Mouse (Mus musculus) heart, embryonic 14.5 days (tissue): ENCODE measurements at regions not wholly inside any gene's neighbourhood (a gene's known extent, or its start where the extent isn't known, plus 50 kb on each side); places are given as distances from the start of the nearest gene placed in this dataset.

Experiments
- ATAC-seq: fragments of 200-750 bp; cut with Nextera tagmentation; 2 replicates; pipeline ENCODE4 v1.8.0; 2017; ENCODE audit warnings: low read depth, moderate TSS enrichment; ENCODE audit not compliant: insufficient number of reproducible peaks, insufficient read depth, low FRiP score
- H3K27ac ChIP-seq, 2 experiments: fragments of 200-500 bp in 1 of 2; fragments of 300-500 bp in 1 of 2; sonication (generic) in 1 of 2; replicated peaks in 1 of 2; 2 replicates each; pipeline ENCODE4 v1.5.1; 2012 to 2014; ENCODE audit warnings: low read depth in 2 of 2, low read length in 2 of 2, control low read depth in 1 of 2, mild to moderate bottlenecking in 1 of 2, mixed read lengths in 1 of 2; ENCODE audit not compliant: control insufficient read depth in 1 of 2, insufficient read depth in 1 of 2
- H3K27me3 ChIP-seq: fragments of 300-500 bp; sonication (generic); 2 replicates; pipeline ENCODE4 v1.6.1; 2014; ENCODE audit warnings: mild to moderate bottlenecking, low read length, control low read depth; ENCODE audit not compliant: control insufficient read depth, insufficient read depth
- H3K36me3 ChIP-seq: fragments of 300-500 bp; sonication (generic); 2 replicates; pipeline ENCODE4 v1.6.1; 2014; ENCODE audit warnings: mild to moderate bottlenecking, control low read depth, low read length, mixed read lengths; ENCODE audit not compliant: control insufficient read depth, insufficient read depth
- H3K4me1 ChIP-seq, 2 experiments: fragments of 200-500 bp in 1 of 2; fragments of 300-500 bp in 1 of 2; sonication (generic) in 1 of 2; 2 replicates each; pipeline ENCODE4 v1.6.1; 2012 to 2014; ENCODE audit warnings: low read length in 2 of 2, control low read depth in 1 of 2, mixed read lengths in 1 of 2; ENCODE audit not compliant: control insufficient read depth in 2 of 2, insufficient read depth in 2 of 2
- H3K4me2 ChIP-seq: fragments of 300-500 bp; sonication (generic); 2 replicates; pipeline ENCODE4 v1.6.1; 2014; ENCODE audit warnings: mild to moderate bottlenecking, low read length
- H3K4me3 ChIP-seq, 2 experiments: fragments of 200-500 bp in 1 of 2; fragments of 300-500 bp in 1 of 2; sonication (generic) in 1 of 2; 2 replicates each; pipeline ENCODE4 v1.5.1; 2012 to 2014; ENCODE audit warnings: low read length in 2 of 2, mild to moderate bottlenecking in 2 of 2, control low read depth in 1 of 2, low read depth in 1 of 2, moderate library complexity in 1 of 2; ENCODE audit not compliant: control insufficient read depth in 1 of 2, insufficient read depth in 1 of 2
- H3K9ac ChIP-seq: fragments of 300-500 bp; sonication (generic); 2 replicates; pipeline ENCODE4 v1.6.1; 2014; ENCODE audit warnings: mild to moderate bottlenecking, low read length
- H3K9me3 ChIP-seq: fragments of 300-500 bp; sonication (generic); 2 replicates; pipeline ENCODE4 v1.6.1; 2016; ENCODE audit warnings: low read length, control low read depth; ENCODE audit not compliant: control insufficient read depth
- WGBS: fragments of 180-500 bp; shearing (Covaris S2); extraction: QIAGEN DNeasy Blood & Tissue Kit; methylation state at CpG from one replicate; pipeline ENCODE4 v1.1.7; 2014; 5-methylcytosine and 5-hydroxymethylcytosine counted together

DNA sequence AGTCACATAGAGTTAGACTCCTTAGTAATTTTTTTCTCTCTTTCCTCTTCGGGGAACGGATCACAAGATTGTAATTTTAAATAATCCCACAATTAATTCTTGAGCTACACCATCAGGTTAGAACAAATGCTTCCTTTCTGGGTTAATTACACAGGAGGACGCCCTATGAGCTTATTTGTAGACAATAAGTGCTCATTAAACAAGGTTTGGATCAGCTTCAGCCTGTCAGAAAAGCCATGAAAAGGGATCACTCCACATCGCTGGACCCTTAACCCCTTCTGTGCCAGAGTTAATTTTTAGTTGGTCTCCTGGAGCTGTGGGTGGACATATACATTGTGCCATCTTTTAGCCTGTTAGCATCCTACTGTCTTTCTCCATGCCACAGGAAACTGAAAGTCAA, 131.4 kb downstream of the Gas1 start:
- H3K4me3 ChIP-seq = no peak overlapping the region
- H3K9me3 ChIP-seq = no peaks in the 10 kb centered on the region
- no peak overlapping the region for H3K4me2 ChIP-seq
- ATAC-seq = no peak
- no peaks in the 10 kb centered on the region for H3K27me3 ChIP-seq
- H3K36me3 ChIP-seq = no peaks in the 10 kb centered on the region
- whole genome bisulfite sequencing = 73% methylated on average over 4 of the region's 4 CpGs
- no peak overlapping the region for H3K9ac ChIP-seq
- H3K27ac ChIP-seq = no peak overlapping the region
- H3K4me1 ChIP-seq = peaks cover 18 to 33% of the 10 kb centered on the region in 2 experiments

DNA sequence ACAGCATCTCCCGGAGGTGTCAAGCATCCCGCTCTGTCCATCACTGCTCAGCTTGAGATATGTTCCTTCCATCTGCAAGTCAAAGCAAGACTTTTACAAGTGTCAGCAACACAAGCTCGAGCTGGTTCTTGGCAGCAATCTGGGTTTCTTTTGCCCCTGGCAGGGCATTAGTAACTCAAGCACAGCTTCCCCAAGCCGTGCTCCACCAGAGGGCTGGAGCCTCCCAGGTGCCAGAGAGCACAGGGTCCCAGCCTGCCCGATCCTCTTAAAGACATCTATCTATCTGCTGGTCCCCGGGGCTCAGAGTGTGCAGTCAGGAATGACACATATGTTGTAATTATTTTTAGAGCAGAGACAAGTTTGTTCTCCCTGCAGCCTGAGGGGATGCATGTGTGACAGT, 132.3 kb downstream of the Gas1 start:
- H3K9ac ChIP-seq = no peak overlapping the region
- no peak overlapping the region for H3K4me3 ChIP-seq
- no peaks in the 10 kb centered on the region for H3K9me3 ChIP-seq
- no peaks in the 10 kb centered on the region for H3K36me3 ChIP-seq
- H3K27me3 ChIP-seq = no peaks in the 10 kb centered on the region
- H3K4me2 ChIP-seq = peak overlapping the region; percentile 19
- H3K4me1 ChIP-seq = peaks cover 18 to 33% of the 10 kb centered on the region in 2 experiments
- H3K27ac ChIP-seq = no peak overlapping the region
- 24% methylated on average over 6 of the region's 6 CpGs for WGBS
- ATAC-seq = no peak

DNA sequence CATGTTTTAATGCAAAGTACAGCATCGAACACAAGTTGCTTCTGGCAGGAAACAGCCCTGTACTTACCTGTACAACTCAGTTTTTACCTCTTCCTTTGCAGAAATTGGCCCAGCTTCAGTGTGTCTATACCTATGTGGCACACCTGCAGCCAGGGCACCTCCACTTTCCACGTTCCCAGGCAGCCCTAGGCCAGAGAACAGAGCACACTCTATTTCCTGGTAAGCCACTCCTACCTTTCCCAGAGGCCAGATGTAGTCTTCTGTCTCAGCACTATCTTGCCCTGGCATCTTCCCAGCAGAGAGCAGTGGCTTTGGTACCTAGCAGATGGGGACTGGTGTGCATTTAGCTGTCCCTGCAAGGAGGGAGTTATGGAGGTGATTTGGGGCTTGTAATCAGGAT, 134.7 kb downstream of the Gas1 start:
- Histone ChIP-seq H3K4me1 (peaks cover 10 to 20% of the 10 kb centered on the region in 2 experiments), H3K4me3 (no peak overlapping the region), H3K27ac (no peak overlapping the region), H3K4me2 (no peak overlapping the region), H3K36me3 (no peaks in the 10 kb centered on the region), H3K9me3 (peaks cover 2% of the 10 kb centered on the region; the same call in 1 of the 2 replicates), H3K9ac (no peak overlapping the region), H3K27me3 (no peaks in the 10 kb centered on the region)
- 80% methylated on average over 2 of the region's 2 CpGs for WGBS
- no peak for ATAC-seq

- peak overlapping the region; percentile 5 to 39; a peak in 2 of 4 replicates for H3K27ac ChIP-seq
- no peak overlapping the region for H3K9ac ChIP-seq
- 0 out of 2 replicates have a peak, but pooled peaks have one; percentile 15 for ATAC-seq
- H3K4me3 ChIP-seq = no peak overlapping the region
- peaks cover 4 to 7% of the 10 kb centered on the region in 2 experiments; a peak in 3 of 4 replicates for H3K4me1 ChIP-seq
- WGBS = 26% methylated on average over 7 of the region's 7 CpGs
- no peaks in the 10 kb centered on the region for H3K36me3 ChIP-seq
- H3K9me3 ChIP-seq = peaks cover 4% of the 10 kb centered on the region; the same call in 1 of the 2 replicates
- H3K4me2 ChIP-seq = no peak overlapping the region
- no peaks in the 10 kb centered on the region for H3K27me3 ChIP-seq
Measured at GRCm38 (mm10) chr13:60035536-60036130, 141.5 kb downstream of the Gas1 start.

DNA sequence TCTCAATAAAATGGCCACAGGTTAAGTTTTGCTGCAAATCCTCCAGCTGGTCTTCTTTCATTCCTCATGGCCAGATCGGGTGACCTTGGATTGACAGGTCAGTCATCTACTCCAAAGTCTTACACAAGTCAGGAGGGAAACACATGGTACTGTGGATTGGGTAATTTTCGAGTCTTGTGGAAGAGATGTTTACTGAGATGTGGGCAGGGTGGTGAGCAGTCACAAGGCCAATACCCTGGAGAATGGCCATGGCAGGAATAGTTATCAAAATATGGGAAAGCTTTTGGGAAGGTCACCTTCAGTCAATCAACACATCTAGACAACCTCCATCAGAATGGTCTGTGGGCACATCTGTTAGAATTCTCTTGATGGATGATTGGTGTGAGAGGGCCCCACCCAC, 144.0 kb downstream of the Gas1 start:
- WGBS = 82% methylated on average over 2 of the region's 2 CpGs
- H3K9me3 ChIP-seq = 0 out of 2 replicates have a peak, but pooled peaks cover 2% of the 10 kb centered on the region
- peaks cover 4 to 7% of the 10 kb centered on the region in 2 experiments; a peak in 3 of 4 replicates for H3K4me1 ChIP-seq
- no peak for ATAC-seq
- H3K36me3 ChIP-seq = no peaks in the 10 kb centered on the region
- H3K27me3 ChIP-seq = no peaks in the 10 kb centered on the region
- H3K4me2 ChIP-seq = no peak overlapping the region
- no peak overlapping the region for H3K9ac ChIP-seq
- H3K4me3 ChIP-seq = no peak overlapping the region
- no peak overlapping the region for H3K27ac ChIP-seq

- Histone ChIP-seq H3K4me2 (no peak overlapping the region), H3K36me3 (no peaks in the 10 kb centered on the region), H3K27me3 (no peaks in the 10 kb centered on the region), H3K4me3 (no peak overlapping the region), H3K4me1 (peaks cover 4 to 7% of the 10 kb centered on the region in 2 experiments; a peak in 3 of 4 replicates), H3K9ac (no peak overlapping the region), H3K27ac (no peak overlapping the region), H3K9me3 (0 out of 2 replicates have a peak, but pooled peaks cover 2% of the 10 kb centered on the region)
- ATAC-seq = no peak
- 87% methylated on average over 5 of the region's 5 CpGs for WGBS
Measured at GRCm38 (mm10) chr13:60032586-60032985, 144.6 kb downstream of the Gas1 start.

- Histone ChIP-seq H3K4me3 (no peak overlapping the region), H3K4me1 (no peaks in the 10 kb centered on the region), H3K27me3 (no peaks in the 10 kb centered on the region), H3K9me3 (no peaks in the 10 kb centered on the region), H3K36me3 (no peaks in the 10 kb centered on the region), H3K4me2 (no peak overlapping the region), H3K9ac (no peak overlapping the region), H3K27ac (no peak overlapping the region)
- ATAC-seq = no peak
- 78% methylated on average over 9 of the region's 9 CpGs for WGBS
Measured at GRCm38 (mm10) chr13:60029591-60029990, 147.6 kb downstream of the Gas1 start.

GRCm38 (mm10) chr13:60020175-60020487, 157.0 kb downstream of the Gas1 start:
- Histone ChIP-seq H3K27ac (peak overlapping the region; percentile 8 to 15), H3K9ac (no peak overlapping the region), H3K4me3 (no peak overlapping the region), H3K27me3 (no peaks in the 10 kb centered on the region), H3K36me3 (no peaks in the 10 kb centered on the region), H3K9me3 (no peaks in the 10 kb centered on the region), H3K4me1 (peaks cover 10 to 14% of the 10 kb centered on the region in 2 experiments), H3K4me2 (no peak overlapping the region)
- WGBS = 45% methylated on average over 5 of the region's 5 CpGs
- no peak for ATAC-seq
